15 mouse cellular contexts compared by ENCODE assay signal in genomic region chr2:91644021-91644420, GRCm38 (mm10). TPM values are rescaled to one million over a fixed set of nuclear protein-coding genes. Genes with fewer than 3 reads are reported as not detected.
"Had no signal": no experiment of that assay in that cellular context is flagged by ENCODE, and none has a peak within 500 bp of the region (broad histone marks: within the 10 kb centered on the region; RNA-seq: fewer than 3 reads in every experiment).

No protein-coding gene starts in this region.

- H3K9ac ChIP-seq: limb, embryonic 15.5 days; lung, embryonic 14.5 days; midbrain, embryonic 15.5 days had no signal

- DNase-seq: kidney, adult 11 months; kidney, adult 9 months; kidney, postnatal 36 days; layer of hippocampus, adult 9-11 months; layer of hippocampus, postnatal 36 days; lung, embryonic 14.5 days; lung, postnatal 10 days; lung, postnatal 4 days; thymus, adult 18-20 months had no signal

- H3K4me2 ChIP-seq: limb, embryonic 15.5 days; lung, embryonic 14.5 days; midbrain, embryonic 15.5 days had no signal

- H3K9me3 ChIP-seq: limb, embryonic 15.5 days; midbrain, embryonic 10.5 days; midbrain, embryonic 15.5 days had no signal

- H3K4me3 ChIP-seq: limb, embryonic 15.5 days; midbrain, embryonic 10.5 days; midbrain, embryonic 15.5 days had no signal

- ATAC-seq: midbrain, embryonic 15.5 days had no signal

- H3K27ac ChIP-seq: kidney, postnatal 0 days; limb, embryonic 15.5 days; midbrain, embryonic 10.5 days; midbrain, embryonic 15.5 days had no signal

- H3K27me3 ChIP-seq: limb, embryonic 15.5 days; midbrain, embryonic 15.5 days had no signal

RNA-seq across cellular contexts. Expression of gene F2, which starts 7.8 kb away (rescaled TPM):
- total RNA-seq: layer of hippocampus, adult 18-20 months; megakaryocyte, adult 5-6 weeks had no signal
